Mouse (Mus musculus) kidney, adult 2 months (tissue): ENCODE data around the gene 1700037H04Rik.

ENCODE experiments used
- CTCF ChIP-seq: fragments of 200-500 bp; conservative IDR thresholded peaks from 2 replicates; pipeline ENCODE4 v1.5.1; 2011; ENCODE audit warnings: low read depth, mild to moderate bottlenecking, control low read depth, low read length, moderate library complexity, mixed read lengths; ENCODE audit not compliant: insufficient read depth, insufficient read length
- POLR2A ChIP-seq: fragments of 200-500 bp; IDR thresholded peaks from one replicate; pipeline ENCODE4 v1.6.1; 2011; ENCODE audit warnings: low read depth, low read length, control low read depth

- TF ChIP-seq CTCF: peak; percentile 75
- TF ChIP-seq POLR2A: no peak
These were observed 17.3 kb downstream of the 1700037H04Rik start for GRCm38 (mm10) chr2:131142592-131142991.
